Mouse (Mus musculus): ENCODE data around the gene H2-Ob. TPM values are rescaled to one million over a fixed set of nuclear protein-coding genes. Genes with fewer than 3 reads are reported as not detected.

Gene H2-Ob
- polyA plus RNA-seq (2012; fragmentation: generic; extraction: Trizol): not detected
- long read RNA-seq, experiment 1: 0 reads
- long read RNA-seq, experiment 2: 0 reads

DNA sequence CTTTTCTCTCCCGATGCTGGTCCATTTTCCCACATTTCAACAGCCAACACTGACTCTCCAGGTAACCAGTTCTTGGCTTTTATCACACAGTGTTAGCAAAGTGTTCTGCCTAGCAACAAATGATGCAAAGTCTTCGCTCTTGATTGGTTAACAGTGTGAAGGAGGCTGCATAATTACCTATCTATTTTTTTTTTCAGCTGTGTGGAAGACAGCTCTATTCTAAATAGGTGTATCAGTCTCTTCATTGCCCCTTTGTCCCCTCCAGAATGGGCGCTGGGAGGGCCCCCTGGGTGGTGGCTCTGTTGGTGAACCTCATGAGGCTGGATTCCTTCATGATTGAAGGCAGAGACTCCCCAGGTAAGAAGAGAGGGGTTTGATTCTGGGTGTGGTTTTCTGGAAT, at the start of gene H2-Ob:
Gene H2-Ob (plus strand): TSS at position 198 of the 400 bp plus-strand sequence.
- Histone ChIP-seq H3ac (ENCODE audit: control insufficient read depth, insufficient read length, low read depth) (no peak within 1 kb of the TSS), H3K36me3 (ENCODE audit: control insufficient read depth, insufficient read depth) (no peaks in the 10 kb centered on the region), H3K79me2 (ENCODE audit: control insufficient read depth, insufficient read depth) (no peaks in the 10 kb centered on the region), H3K79me3 (ENCODE audit: low read depth) (no peaks in the 10 kb centered on the region), H3K27me3 (ENCODE audit: control insufficient read depth, insufficient read depth, insufficient read length) (peaks cover 6% of the 10 kb centered on the region), H3K4me3 (ENCODE audit: insufficient read depth, poor library complexity, severe bottlenecking) (no peak within 1 kb of the TSS)
- TF ChIP-seq CEBPB (IDR thresholded peaks at IDR 0.05; ENCODE audit: low read depth) (no peak), FOSL1 (IDR thresholded peaks at IDR 0.05; ENCODE audit: insufficient read depth, low read length, poor library complexity, severe bottlenecking) (no peak), MYOG (IDR thresholded peaks at IDR 0.05; ENCODE audit: control insufficient read depth, extremely low read depth, insufficient read length) (no peak), MYOD1 (IDR thresholded peaks at IDR 0.05; ENCODE audit: control insufficient read depth, insufficient read length, low read depth) (no peak), MAX (IDR thresholded peaks at IDR 0.05) (no peak), CTCF (IDR thresholded peaks at IDR 0.05; ENCODE audit: control insufficient read depth, insufficient read depth, insufficient read length) (no peak), USF1 (IDR thresholded peaks at IDR 0.05; ENCODE audit: low read depth) (no peak)

DNA sequence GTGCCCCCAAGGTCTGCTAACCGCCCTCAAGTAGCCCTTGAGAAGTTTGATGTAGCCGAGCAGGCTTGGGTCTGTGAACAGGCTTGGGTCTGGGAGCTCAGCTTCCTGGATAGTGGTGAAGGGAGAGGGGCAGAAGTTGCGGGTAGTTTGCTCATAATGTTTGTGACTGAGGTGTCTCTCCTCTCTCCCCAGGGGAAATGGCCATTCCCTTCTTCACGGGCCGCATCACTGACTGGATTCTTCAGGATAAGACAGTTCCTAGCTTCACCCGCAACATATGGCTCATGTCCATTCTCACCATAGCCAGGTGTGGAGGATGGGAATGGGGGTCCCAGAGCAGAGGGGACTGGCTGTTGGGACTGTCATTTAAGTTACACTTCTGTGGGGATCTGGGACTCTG, 49.7 kb upstream of the H2-Ob start:
- H3K27me3 ChIP-seq (ENCODE audit: control insufficient read depth, insufficient read depth, insufficient read length): peaks cover 59% of the 10 kb centered on the region
- no peak overlapping the region for H3ac ChIP-seq (ENCODE audit: control insufficient read depth, insufficient read length, low read depth)
- TF ChIP-seq FOSL1 (IDR thresholded peaks at IDR 0.05; ENCODE audit: insufficient read depth, low read length, poor library complexity, severe bottlenecking) (no peak), USF1 (IDR thresholded peaks at IDR 0.05; ENCODE audit: low read depth) (no peak), CTCF (IDR thresholded peaks at IDR 0.05; ENCODE audit: control insufficient read depth, insufficient read depth, insufficient read length) (no peak), CEBPB (IDR thresholded peaks at IDR 0.05; ENCODE audit: low read depth) (no peak), MAX (IDR thresholded peaks at IDR 0.05) (no peak), MYOD1 (IDR thresholded peaks at IDR 0.05; ENCODE audit: control insufficient read depth, insufficient read length, low read depth) (no peak), MYOG (IDR thresholded peaks at IDR 0.05; ENCODE audit: control insufficient read depth, extremely low read depth, insufficient read length) (no peak)
- no peaks in the 10 kb centered on the region for H3K79me3 ChIP-seq (ENCODE audit: low read depth)
- H3K4me3 ChIP-seq (ENCODE audit: insufficient read depth, poor library complexity, severe bottlenecking): no peak overlapping the region
- no peaks in the 10 kb centered on the region for H3K36me3 ChIP-seq (ENCODE audit: control insufficient read depth, insufficient read depth)
- H3K79me2 ChIP-seq (ENCODE audit: control insufficient read depth, insufficient read depth): no peaks in the 10 kb centered on the region

DNA sequence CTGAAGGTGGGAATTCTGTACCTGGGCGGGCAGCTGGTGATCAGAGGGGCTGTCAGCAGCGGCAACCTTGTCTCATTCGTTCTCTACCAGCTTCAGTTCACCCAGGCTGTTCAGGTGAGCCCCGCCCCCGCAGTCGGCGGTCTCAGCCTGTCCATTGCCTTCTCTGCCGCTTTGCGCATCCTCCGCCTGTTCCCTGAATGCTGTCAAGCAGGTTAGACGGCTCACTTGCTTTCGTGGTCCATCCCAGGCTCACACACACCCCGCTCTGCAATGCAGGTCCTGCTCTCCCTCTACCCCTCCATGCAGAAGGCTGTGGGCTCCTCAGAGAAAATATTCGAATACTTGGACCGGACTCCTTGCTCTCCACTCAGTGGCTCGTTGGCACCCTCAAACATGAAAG, 45.9 kb upstream of the H2-Ob start:
- Histone ChIP-seq H3K79me2 (ENCODE audit: control insufficient read depth, insufficient read depth) (no peaks in the 10 kb centered on the region), H3K27me3 (ENCODE audit: control insufficient read depth, insufficient read depth, insufficient read length) (peaks cover 65% of the 10 kb centered on the region), H3ac (ENCODE audit: control insufficient read depth, insufficient read length, low read depth) (no peak overlapping the region), H3K36me3 (ENCODE audit: control insufficient read depth, insufficient read depth) (no peaks in the 10 kb centered on the region), H3K79me3 (ENCODE audit: low read depth) (no peaks in the 10 kb centered on the region), H3K4me3 (ENCODE audit: insufficient read depth, poor library complexity, severe bottlenecking) (no peak overlapping the region)
- no peak for TF ChIP-seq CEBPB (IDR thresholded peaks at IDR 0.05; ENCODE audit: low read depth)
- TF ChIP-seq FOSL1 (IDR thresholded peaks at IDR 0.05; ENCODE audit: insufficient read depth, low read length, poor library complexity, severe bottlenecking): no peak
- no peak for TF ChIP-seq MYOD1 (IDR thresholded peaks at IDR 0.05; ENCODE audit: control insufficient read depth, insufficient read length, low read depth)
- no peak for TF ChIP-seq CTCF (IDR thresholded peaks at IDR 0.05; ENCODE audit: control insufficient read depth, insufficient read depth, insufficient read length)
- TF ChIP-seq USF1 (IDR thresholded peaks at IDR 0.05; ENCODE audit: low read depth): no peak
- no peak for TF ChIP-seq MYOG (IDR thresholded peaks at IDR 0.05; ENCODE audit: control insufficient read depth, extremely low read depth, insufficient read length)
- TF ChIP-seq MAX (IDR thresholded peaks at IDR 0.05): no peak

DNA sequence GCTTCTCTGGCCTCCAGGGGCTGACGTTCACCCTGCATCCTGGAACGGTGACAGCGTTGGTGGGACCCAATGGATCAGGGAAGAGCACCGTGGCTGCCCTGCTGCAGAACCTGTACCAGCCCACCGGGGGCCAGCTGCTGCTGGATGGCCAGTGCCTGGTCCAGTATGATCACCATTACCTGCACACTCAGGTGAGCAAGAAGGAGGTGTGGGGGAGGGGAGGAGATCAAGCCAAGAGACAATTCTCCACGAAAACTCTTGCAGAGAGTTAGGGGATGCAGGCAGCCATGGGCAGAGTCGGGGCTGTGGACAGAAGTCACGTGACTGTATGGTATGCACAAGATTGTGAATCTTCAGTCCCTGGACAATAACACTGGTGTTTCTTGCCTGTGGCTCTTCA, 45.2 kb upstream of the H2-Ob start:
- TF ChIP-seq MAX (IDR thresholded peaks at IDR 0.05): no peak
- TF ChIP-seq CEBPB (IDR thresholded peaks at IDR 0.05; ENCODE audit: low read depth): no peak
- TF ChIP-seq USF1 (IDR thresholded peaks at IDR 0.05; ENCODE audit: low read depth): no peak
- no peak for TF ChIP-seq MYOD1 (IDR thresholded peaks at IDR 0.05; ENCODE audit: control insufficient read depth, insufficient read length, low read depth)
- TF ChIP-seq MYOG (IDR thresholded peaks at IDR 0.05; ENCODE audit: control insufficient read depth, extremely low read depth, insufficient read length): no peak
- TF ChIP-seq FOSL1 (IDR thresholded peaks at IDR 0.05; ENCODE audit: insufficient read depth, low read length, poor library complexity, severe bottlenecking): no peak
- TF ChIP-seq CTCF (IDR thresholded peaks at IDR 0.05; ENCODE audit: control insufficient read depth, insufficient read depth, insufficient read length): no peak
- Histone ChIP-seq H3K79me3 (ENCODE audit: low read depth) (no peaks in the 10 kb centered on the region), H3K4me3 (ENCODE audit: insufficient read depth, poor library complexity, severe bottlenecking) (no peak overlapping the region), H3K27me3 (ENCODE audit: control insufficient read depth, insufficient read depth, insufficient read length) (peaks cover 68% of the 10 kb centered on the region), H3K36me3 (ENCODE audit: control insufficient read depth, insufficient read depth) (no peaks in the 10 kb centered on the region), H3ac (ENCODE audit: control insufficient read depth, insufficient read length, low read depth) (no peak overlapping the region), H3K79me2 (ENCODE audit: control insufficient read depth, insufficient read depth) (no peaks in the 10 kb centered on the region)

DNA sequence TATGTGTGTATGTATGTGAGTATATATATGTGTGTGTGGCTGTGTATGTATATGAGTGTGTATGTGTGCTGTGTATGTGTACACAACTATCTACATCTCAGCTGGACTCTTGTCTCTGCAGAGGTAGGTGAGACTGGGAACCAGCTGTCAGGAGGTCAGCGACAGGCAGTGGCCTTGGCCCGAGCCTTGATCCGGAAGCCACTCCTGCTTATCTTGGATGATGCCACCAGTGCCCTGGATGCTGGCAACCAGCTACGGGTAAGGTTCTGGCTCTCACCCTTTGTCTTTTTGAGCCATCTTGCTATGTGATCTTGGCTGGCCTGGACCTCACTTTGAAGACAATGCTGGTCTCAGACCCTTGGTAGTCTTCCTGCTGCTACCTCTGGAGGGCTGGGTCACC, 44.0 kb upstream of the H2-Ob start:
- Histone ChIP-seq H3K79me2 (ENCODE audit: control insufficient read depth, insufficient read depth) (no peaks in the 10 kb centered on the region), H3ac (ENCODE audit: control insufficient read depth, insufficient read length, low read depth) (no peak overlapping the region), H3K4me3 (ENCODE audit: insufficient read depth, poor library complexity, severe bottlenecking) (no peak overlapping the region), H3K79me3 (ENCODE audit: low read depth) (no peaks in the 10 kb centered on the region), H3K36me3 (ENCODE audit: control insufficient read depth, insufficient read depth) (no peaks in the 10 kb centered on the region), H3K27me3 (ENCODE audit: control insufficient read depth, insufficient read depth, insufficient read length) (peaks cover 72% of the 10 kb centered on the region)
- TF ChIP-seq MYOG (IDR thresholded peaks at IDR 0.05; ENCODE audit: control insufficient read depth, extremely low read depth, insufficient read length) (no peak), MYOD1 (IDR thresholded peaks at IDR 0.05; ENCODE audit: control insufficient read depth, insufficient read length, low read depth) (no peak), FOSL1 (IDR thresholded peaks at IDR 0.05; ENCODE audit: insufficient read depth, low read length, poor library complexity, severe bottlenecking) (no peak), MAX (IDR thresholded peaks at IDR 0.05) (no peak), USF1 (IDR thresholded peaks at IDR 0.05; ENCODE audit: low read depth) (no peak), CEBPB (IDR thresholded peaks at IDR 0.05; ENCODE audit: low read depth) (no peak), CTCF (IDR thresholded peaks at IDR 0.05; ENCODE audit: control insufficient read depth, insufficient read depth, insufficient read length) (no peak)

DNA sequence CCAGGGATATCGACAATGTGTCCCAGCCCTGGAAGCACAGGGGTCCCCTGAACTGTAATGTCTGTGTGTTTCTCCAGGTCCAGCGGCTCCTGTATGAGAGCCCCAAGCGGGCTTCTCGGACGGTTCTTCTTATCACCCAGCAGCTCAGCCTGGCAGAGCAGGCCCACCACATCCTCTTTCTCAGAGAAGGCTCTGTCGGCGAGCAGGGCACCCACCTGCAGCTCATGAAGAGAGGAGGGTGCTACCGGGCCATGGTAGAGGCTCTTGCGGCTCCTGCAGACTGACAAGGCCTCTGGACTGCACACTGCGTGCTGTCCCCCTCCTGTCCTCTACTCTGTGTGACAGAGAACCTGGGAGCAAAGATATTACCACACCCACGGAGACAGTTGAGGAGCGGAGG, 42.2 kb upstream of the H2-Ob start:
- Histone ChIP-seq H3K36me3 (ENCODE audit: control insufficient read depth, insufficient read depth) (no peaks in the 10 kb centered on the region), H3K79me3 (ENCODE audit: low read depth) (no peaks in the 10 kb centered on the region), H3K79me2 (ENCODE audit: control insufficient read depth, insufficient read depth) (no peaks in the 10 kb centered on the region), H3ac (ENCODE audit: control insufficient read depth, insufficient read length, low read depth) (no peak overlapping the region), H3K27me3 (ENCODE audit: control insufficient read depth, insufficient read depth, insufficient read length) (peaks cover 62% of the 10 kb centered on the region), H3K4me3 (ENCODE audit: insufficient read depth, poor library complexity, severe bottlenecking) (no peak overlapping the region)
- TF ChIP-seq FOSL1 (IDR thresholded peaks at IDR 0.05; ENCODE audit: insufficient read depth, low read length, poor library complexity, severe bottlenecking): no peak
- TF ChIP-seq CEBPB (IDR thresholded peaks at IDR 0.05; ENCODE audit: low read depth): no peak
- TF ChIP-seq MAX (IDR thresholded peaks at IDR 0.05): no peak
- TF ChIP-seq USF1 (IDR thresholded peaks at IDR 0.05; ENCODE audit: low read depth): no peak
- TF ChIP-seq MYOD1 (IDR thresholded peaks at IDR 0.05; ENCODE audit: control insufficient read depth, insufficient read length, low read depth): no peak
- TF ChIP-seq MYOG (IDR thresholded peaks at IDR 0.05; ENCODE audit: control insufficient read depth, extremely low read depth, insufficient read length): no peak
- TF ChIP-seq CTCF (IDR thresholded peaks at IDR 0.05; ENCODE audit: control insufficient read depth, insufficient read depth, insufficient read length): no peak
